In the genomic region with DNA sequence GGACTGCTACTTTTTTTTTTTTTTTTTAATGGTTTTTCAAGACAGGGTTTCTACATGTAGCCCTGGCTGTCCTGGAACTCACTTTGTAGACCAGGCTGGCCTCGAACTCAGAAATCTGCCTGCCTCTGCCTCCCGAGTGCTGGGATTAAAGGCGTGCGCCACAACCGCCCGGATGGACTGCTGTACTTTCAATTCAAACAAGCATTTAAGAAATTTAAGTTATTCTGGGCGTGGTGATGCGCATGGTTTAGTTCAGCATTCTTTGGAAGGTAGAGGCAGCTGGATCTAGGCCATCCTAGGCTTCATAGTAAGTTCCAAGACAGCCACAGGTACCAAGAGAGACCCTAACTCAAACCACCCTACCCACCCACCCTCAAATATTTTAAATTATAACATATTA, we compare ENCODE assay signal across 24 mouse cellular contexts.
DNase-seq lines count a peak whose midpoint lies in the region; ATAC-seq and TF ChIP-seq lines count a peak whose summit lies in the region.
"Had no signal": no experiment of that assay in that cellular context is flagged by ENCODE, and none has a peak within 500 bp of the region (broad histone marks: within the 10 kb centered on the region; RNA-seq: fewer than 3 reads in every experiment).

No protein-coding gene starts in this region.

- H3K9ac ChIP-seq in ES-Bruce4 (ENCODE audit: low read depth, poor library complexity, severe bottlenecking), result peak overlapping the region; percentile 87; the same call in 1 of the 2 replicates
- no peak overlapping the region for H3K9ac ChIP-seq in liver, postnatal 0 days (replicated peaks)
- no peak overlapping the region for H3K9ac ChIP-seq in neural tube, embryonic 15.5 days (replicated peaks)
- H3K9ac ChIP-seq: embryonic facial prominence, embryonic 13.5 days; embryonic facial prominence, embryonic 15.5 days; forebrain, embryonic 13.5 days; forebrain, embryonic 15.5 days; forebrain, postnatal 0 days had no signal

- no peak overlapping the region for H3K4me2 ChIP-seq in liver, postnatal 0 days (ENCODE audit: low read depth, low read length)
- no peak overlapping the region for H3K4me2 ChIP-seq in neural tube, embryonic 15.5 days
- H3K4me2 ChIP-seq: embryonic facial prominence, embryonic 13.5 days; embryonic facial prominence, embryonic 15.5 days; forebrain, embryonic 13.5 days; forebrain, embryonic 15.5 days had no signal

- WGBS in liver, postnatal 0 days (ENCODE audit: insufficient replicate concordance), result 90% methylated on average over 8 of the region's 8 CpGs
- 97% methylated on average over 8 of the region's 8 CpGs for WGBS in neural tube, embryonic 15.5 days

- H3K4me3 ChIP-seq in ES-Bruce4 (ENCODE audit: low read depth, low read length), result no peak overlapping the region
- no peak overlapping the region for H3K4me3 ChIP-seq in liver, postnatal 0 days (ENCODE audit: low read depth, low read length)
- no peak overlapping the region for H3K4me3 ChIP-seq in neural tube, embryonic 15.5 days (replicated peaks)
- H3K4me3 ChIP-seq: embryonic facial prominence, embryonic 13.5 days; embryonic facial prominence, embryonic 15.5 days; erythroblast, embryonic 14.5 days; forebrain, embryonic 13.5 days; forebrain, embryonic 15.5 days had no signal

- H3K27ac ChIP-seq in ES-Bruce4 (ENCODE audit: insufficient read depth, low read length), result peak overlapping the region; percentile 86
- no peak overlapping the region for H3K27ac ChIP-seq in liver, postnatal 0 days (ENCODE audit: low read depth)
- no peak overlapping the region for H3K27ac ChIP-seq in neural tube, embryonic 15.5 days (replicated peaks)
- H3K27ac ChIP-seq: embryonic facial prominence, embryonic 13.5 days; embryonic facial prominence, embryonic 15.5 days; forebrain, embryonic 13.5 days; forebrain, embryonic 15.5 days had no signal

- no peak for TF ChIP-seq POLR2A in ES-Bruce4 (IDR thresholded peaks at IDR 0.05; ENCODE audit: insufficient read depth, low read length)

- no peaks in the 10 kb centered on the region for H3K9me3 ChIP-seq in ES-Bruce4 (replicated peaks; ENCODE audit: control insufficient read depth, insufficient read depth, low read length, poor library complexity, severe bottlenecking)
- no peaks in the 10 kb centered on the region for H3K9me3 ChIP-seq in liver, postnatal 0 days (ENCODE audit: low read length)
- H3K9me3 ChIP-seq in neural tube, embryonic 15.5 days (replicated peaks), result no peaks in the 10 kb centered on the region
- H3K9me3 ChIP-seq: embryonic facial prominence, embryonic 13.5 days; embryonic facial prominence, embryonic 15.5 days; forebrain, embryonic 13.5 days; forebrain, embryonic 15.5 days; G1E had no signal

- no peaks in the 10 kb centered on the region for H3K27me3 ChIP-seq in ES-Bruce4 (ENCODE audit: control insufficient read depth, insufficient read depth, low read length, poor library complexity, severe bottlenecking)
- H3K27me3 ChIP-seq in liver, postnatal 0 days (ENCODE audit: insufficient read depth, low read length), result no peaks in the 10 kb centered on the region
- H3K27me3 ChIP-seq in neural tube, embryonic 15.5 days (replicated peaks), result no peaks in the 10 kb centered on the region
- H3K27me3 ChIP-seq: embryonic facial prominence, embryonic 13.5 days; embryonic facial prominence, embryonic 15.5 days; forebrain, embryonic 13.5 days; forebrain, embryonic 15.5 days; Patski had no signal

- TF ChIP-seq EP300 in ES-Bruce4 (IDR thresholded peaks at IDR 0.05; ENCODE audit: insufficient read depth, low read depth, low read length), result 0 out of 2 replicates have a peak, but pooled peaks have one; percentile 68
- no peak for TF ChIP-seq EP300 in liver, postnatal 0 days (IDR thresholded peaks at IDR 0.05; ENCODE audit: low read depth)

- ATAC-seq in liver, postnatal 0 days, result no peak
- ATAC-seq in neural tube, embryonic 15.5 days (ENCODE audit: low FRiP score), result no peak
- ATAC-seq: activated CD4-positive, CD25-positive, alpha-beta regulatory T cell, adult 4 months; forebrain, embryonic 13.5 days; forebrain, embryonic 15.5 days; forebrain, postnatal 0 days; Patski had no signal

- H3K36me3 ChIP-seq in ES-Bruce4 (ENCODE audit: control insufficient read depth, insufficient read depth, low read length, poor library complexity, severe bottlenecking), result peaks cover 9% of the 10 kb centered on the region
- H3K36me3 ChIP-seq in liver, postnatal 0 days (replicated peaks; ENCODE audit: insufficient read depth, low read length), result no peaks in the 10 kb centered on the region
- H3K36me3 ChIP-seq in neural tube, embryonic 15.5 days, result no peaks in the 10 kb centered on the region
- H3K36me3 ChIP-seq: embryonic facial prominence, embryonic 13.5 days; embryonic facial prominence, embryonic 15.5 days; forebrain, embryonic 15.5 days; G1E had no signal

- DNase-seq in ES-CJ7 (ENCODE audit: low read depth, low spot score) (peak; percentile 91), R1 (ENCODE audit: low read depth, low spot score) (peak; percentile 98)
- no peak for DNase-seq in cerebellum, adult 11 months
- no peak for DNase-seq in liver, postnatal 0 days
- DNase-seq: adrenal gland, adult 8-10 months; adrenal gland, postnatal 14 days; adrenal gland, postnatal 36 days; cerebellum, adult 18-20 months; cerebellum, adult 8-10 months; cerebellum, adult 9-11 months; cerebellum, postnatal 14 days; cerebellum, postnatal 36 days; embryo, embryonic 11 days; forebrain, postnatal 0 days had no signal

- TF ChIP-seq CTCF in ES-Bruce4 (IDR thresholded peaks at IDR 0.05; ENCODE audit: low read depth, low read length), result no peak
- no peak for TF ChIP-seq CTCF in liver, postnatal 0 days (IDR thresholded peaks at IDR 0.05; ENCODE audit: low read depth)

- peaks cover 6% of the 10 kb centered on the region for H3K4me1 ChIP-seq in ES-Bruce4 (ENCODE audit: control insufficient read depth, insufficient read depth, low read length)
- H3K4me1 ChIP-seq in liver, postnatal 0 days (ENCODE audit: insufficient read depth), result no peaks in the 10 kb centered on the region
- no peaks in the 10 kb centered on the region for H3K4me1 ChIP-seq in neural tube, embryonic 15.5 days
- H3K4me1 ChIP-seq: embryonic facial prominence, embryonic 15.5 days; forebrain, embryonic 13.5 days; forebrain, embryonic 15.5 days had no signal

Comparison
In these comparisons a context has a peak if more than half of its experiments do, and no peak if none do; other contexts are left out.
1. DNase-seq: peak in ES-CJ7 (single experiment) and R1 (single experiment); none in cerebellum, adult 11 months (single experiment) and liver, postnatal 0 days (single experiment).